Comparison of ENCODE assay signal across 9 mouse cellular contexts in the genomic region with DNA sequence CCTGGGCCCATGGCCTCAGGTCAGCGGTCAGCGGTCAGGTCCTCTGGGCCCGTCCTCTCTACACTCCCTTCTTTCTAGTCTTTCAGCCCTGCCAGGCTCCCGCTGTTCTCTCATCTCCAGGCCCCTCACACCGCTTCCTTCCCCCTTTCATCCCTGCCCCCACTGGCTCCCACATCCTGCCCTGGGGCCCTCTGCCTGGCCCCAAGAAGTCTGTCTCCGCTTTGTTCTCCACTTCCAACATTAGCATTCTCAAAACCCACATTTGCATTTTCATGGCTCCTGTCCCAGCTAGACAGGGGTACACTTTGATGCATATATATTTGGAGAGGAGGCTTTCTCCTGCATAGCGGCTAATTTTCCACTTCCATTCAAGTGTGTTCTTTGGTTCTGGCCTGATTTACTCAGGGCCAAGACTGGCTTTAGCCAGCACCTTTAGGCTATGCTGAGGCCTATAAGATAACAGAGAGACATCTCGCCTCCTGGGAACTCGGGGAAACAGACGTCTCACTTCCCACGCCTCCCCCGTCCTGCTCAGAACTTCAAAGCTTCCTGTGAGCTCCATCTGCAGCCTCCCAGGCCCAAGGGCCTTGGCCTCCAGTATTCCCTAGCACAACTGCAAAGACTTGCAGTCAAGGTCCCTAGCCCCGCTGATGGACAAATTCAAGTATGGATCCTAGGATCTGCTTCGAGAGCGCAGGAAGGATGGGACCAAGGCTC.
DNase-seq lines count a peak whose midpoint lies in the region; ATAC-seq lines count a peak whose summit lies in the region.
"Had no signal": no experiment of that assay in that cellular context is flagged by ENCODE, and none has a peak within 500 bp of the region (broad histone marks: within the 10 kb centered on the region; RNA-seq: fewer than 3 reads in every experiment).

No protein-coding gene starts in this region.

- peak; percentile 12; the same call in 1 of the 2 replicates for ATAC-seq in kidney, embryonic 16.5 days (ENCODE audit: low FRiP score, low TSS enrichment)
- ATAC-seq in forebrain, embryonic 12.5 days (ENCODE audit: low FRiP score): peak; percentile 76
- ATAC-seq in neural tube, embryonic 13.5 days (ENCODE audit: low read depth): peak; percentile 51; the same call in 1 of the 2 replicates

- peaks cover 39% of the 10 kb centered on the region for H3K4me1 ChIP-seq in kidney, embryonic 16.5 days (ENCODE audit: insufficient read depth, low read length)
- peaks cover 49% of the 10 kb centered on the region for H3K4me1 ChIP-seq in forebrain, embryonic 12.5 days
- H3K4me1 ChIP-seq in limb, embryonic 10.5 days: peaks cover 27% of the 10 kb centered on the region
- peaks cover 52% of the 10 kb centered on the region for H3K4me1 ChIP-seq in neural tube, embryonic 13.5 days (replicated peaks)

- H3K36me3 ChIP-seq in kidney, embryonic 16.5 days (ENCODE audit: insufficient read depth, low read length): no peaks in the 10 kb centered on the region
- H3K36me3 ChIP-seq in forebrain, embryonic 12.5 days (replicated peaks): no peaks in the 10 kb centered on the region
- no peaks in the 10 kb centered on the region for H3K36me3 ChIP-seq in limb, embryonic 10.5 days
- no peaks in the 10 kb centered on the region for H3K36me3 ChIP-seq in neural tube, embryonic 13.5 days

- H3K4me2 ChIP-seq in kidney, embryonic 16.5 days (replicated peaks; ENCODE audit: low read depth, low read length): peak overlapping the region; percentile 21
- H3K4me2 ChIP-seq in forebrain, embryonic 12.5 days: peak overlapping the region; percentile 36
- peak overlapping the region; percentile 27 for H3K4me2 ChIP-seq in neural tube, embryonic 13.5 days

- WGBS in kidney, embryonic 16.5 days: 15% methylated on average over 15 of the region's 15 CpGs
- WGBS in forebrain, embryonic 12.5 days: 3% methylated on average over 15 of the region's 15 CpGs
- WGBS in limb, embryonic 10.5 days: 11% methylated on average over 15 of the region's 15 CpGs
- WGBS in neural tube, embryonic 13.5 days: 4% methylated on average over 15 of the region's 15 CpGs

- no peaks in the 10 kb centered on the region for H3K27me3 ChIP-seq in kidney, embryonic 16.5 days (ENCODE audit: insufficient read depth, low read length)
- no peaks in the 10 kb centered on the region for H3K27me3 ChIP-seq in forebrain, embryonic 12.5 days
- H3K27me3 ChIP-seq in limb, embryonic 10.5 days (ENCODE audit: low read depth, poor library complexity, severe bottlenecking): no peaks in the 10 kb centered on the region
- no peaks in the 10 kb centered on the region; the same call in 1 of the 2 replicates for H3K27me3 ChIP-seq in neural tube, embryonic 13.5 days

- no peak for DNase-seq in kidney, adult 8-10 months
- DNase-seq in T-cell, adult 2 months (ENCODE audit: low spot score): peak; percentile 78
- DNase-seq in limb, embryonic 10.5 days (ENCODE audit: low spot score): peak; percentile 55
- DNase-seq in cerebellum, adult 18-20 months: no peak
- DNase-seq in heart, postnatal 4 days: no peak

- H3K9me3 ChIP-seq in kidney, embryonic 16.5 days (ENCODE audit: low read length): no peaks in the 10 kb centered on the region
- H3K9me3 ChIP-seq in forebrain, embryonic 12.5 days: no peaks in the 10 kb centered on the region
- no peaks in the 10 kb centered on the region for H3K9me3 ChIP-seq in limb, embryonic 10.5 days (replicated peaks)
- H3K9me3 ChIP-seq in neural tube, embryonic 13.5 days: no peaks in the 10 kb centered on the region

- peak overlapping the region; percentile 33; the same call in 1 of the 2 replicates for H3K9ac ChIP-seq in kidney, embryonic 16.5 days (replicated peaks; ENCODE audit: low read length)
- peak overlapping the region; percentile 38; the same call in 1 of the 2 replicates for H3K9ac ChIP-seq in forebrain, embryonic 12.5 days
- peak overlapping the region; percentile 26; the same call in 1 of the 2 replicates for H3K9ac ChIP-seq in neural tube, embryonic 13.5 days

- peak overlapping the region; percentile 76 for H3K27ac ChIP-seq in kidney, embryonic 16.5 days (ENCODE audit: low read length)
- H3K27ac ChIP-seq in forebrain, embryonic 12.5 days: peak overlapping the region; percentile 92
- peak overlapping the region; percentile 83 for H3K27ac ChIP-seq in limb, embryonic 10.5 days
- peak overlapping the region; percentile 79 for H3K27ac ChIP-seq in neural tube, embryonic 13.5 days (replicated peaks)
- H3K27ac ChIP-seq: macrophage had no signal

- no peak overlapping the region for H3K4me3 ChIP-seq in kidney, embryonic 16.5 days (ENCODE audit: low read length)
- H3K4me3 ChIP-seq in forebrain, embryonic 12.5 days (replicated peaks): no peak overlapping the region
- H3K4me3 ChIP-seq in limb, embryonic 10.5 days: peak overlapping the region; percentile 14
- no peak overlapping the region for H3K4me3 ChIP-seq in neural tube, embryonic 13.5 days

Comparison
In these comparisons a context has a peak if more than half of its experiments do, and no peak if none do; other contexts are left out.
1. ATAC-seq: peak in every context shown above with its lines; median percentile 76 in forebrain, embryonic 12.5 days; 51 in neural tube, embryonic 13.5 days; 12 in kidney, embryonic 16.5 days.
2. DNase-seq: peak in T-cell, adult 2 months (single experiment) and limb, embryonic 10.5 days (single experiment); none in kidney, adult 8-10 months (0 of 2), cerebellum, adult 18-20 months (0 of 2) and heart, postnatal 4 days (single experiment).
3. Peak in every context shown above with its lines, with median percentiles within 50 percentile points of each other: H3K27ac ChIP-seq, H3K4me2 ChIP-seq and H3K9ac ChIP-seq.